Mouse (Mus musculus) myocyte (in vitro differentiated cells): ENCODE results near the gene Mtln. TPM values are rescaled to one million over a fixed set of nuclear protein-coding genes. Genes with fewer than 3 reads are reported as not detected.
A peak's percentile ranks its signal among the peaks of the same experiment; 100 is the strongest.

ENCODE experiments used
- H3K27me3 ChIP-seq: one replicate; pipeline ENCODE4 v1.6.1; 2011; ENCODE audit not compliant: control insufficient read depth, insufficient read depth, insufficient read length
- H3K36me3 ChIP-seq: one replicate; pipeline ENCODE4 v1.6.1; 2011; ENCODE audit not compliant: control insufficient read depth, insufficient read depth
- H3K4me2 ChIP-seq: one replicate; pipeline ENCODE4 v1.6.1; 2011; ENCODE audit warnings: low read depth, control low read depth
- H3K4me3 ChIP-seq: one replicate; pipeline ENCODE4 v1.5.1; 2011; ENCODE audit warnings: mild to moderate bottlenecking, control low read depth, moderate library complexity
- H3K79me2 ChIP-seq: one replicate; pipeline ENCODE4 v1.6.1; 2011; ENCODE audit not compliant: control insufficient read depth, insufficient read depth
- H3ac ChIP-seq: one replicate; pipeline ENCODE4 v1.6.1; 2011; ENCODE audit not compliant: control insufficient read depth, insufficient read length
- CEBPB ChIP-seq: IDR thresholded peaks from 2 replicates; pipeline ENCODE4 v1.6.1; 2011; ENCODE audit warnings: mild to moderate bottlenecking, moderate library complexity; ENCODE audit not compliant: poor library complexity, insufficient read depth, severe bottlenecking
- E2F4 ChIP-seq: IDR thresholded peaks from one replicate; pipeline ENCODE4 v1.6.1; 2011; ENCODE audit warnings: mild to moderate bottlenecking, control low read depth, moderate library complexity; ENCODE audit not compliant: insufficient read depth
- MAX ChIP-seq: IDR thresholded peaks from one replicate; pipeline ENCODE4 v1.6.1; 2011; ENCODE audit warnings: low read depth, mild to moderate bottlenecking, control low read depth
- MYOD1 ChIP-seq, 3 experiments: IDR thresholded peaks; one replicate each; pipeline ENCODE4 v1.6.1; 2011; ENCODE audit warnings: control low read depth in 2 of 3, low read depth in 2 of 3, mild to moderate bottlenecking in 2 of 3, moderate library complexity in 1 of 3; ENCODE audit not compliant: insufficient read length in 2 of 3, control insufficient read depth in 1 of 3
- MYOG ChIP-seq, 3 experiments: IDR thresholded peaks; one replicate each; pipeline ENCODE4 v1.6.1; 2011; ENCODE audit warnings: control low read depth in 2 of 3, low read depth in 2 of 3, mild to moderate bottlenecking in 2 of 3; ENCODE audit not compliant: insufficient read length in 2 of 3, control insufficient read depth in 1 of 3, insufficient read depth in 1 of 3
- POLR2A ChIP-seq: IDR thresholded peaks from one replicate; pipeline ENCODE4 v1.6.1; 2011; ENCODE audit warnings: low read depth, mild to moderate bottlenecking, control low read depth, moderate library complexity; ENCODE audit not compliant: insufficient read length
- POLR2AphosphoS2 ChIP-seq: IDR thresholded peaks from one replicate; pipeline ENCODE4 v1.6.1; 2011; ENCODE audit warnings: low read depth, control low read depth; ENCODE audit not compliant: insufficient read length
- REST ChIP-seq: IDR thresholded peaks from one replicate; pipeline ENCODE4 v1.6.1; 2011; ENCODE audit warnings: mild to moderate bottlenecking, control low read depth, moderate library complexity; ENCODE audit not compliant: insufficient read depth, insufficient read length
- SRF ChIP-seq: IDR thresholded peaks from one replicate; pipeline ENCODE4 v1.6.1; 2011; ENCODE audit warnings: low read depth; ENCODE audit not compliant: control insufficient read depth, insufficient read length
- TCF12 ChIP-seq: IDR thresholded peaks from one replicate; pipeline ENCODE4 v1.6.1; 2011; ENCODE audit warnings: mild to moderate bottlenecking, control low read depth; ENCODE audit not compliant: poor library complexity, insufficient read depth, severe bottlenecking
- TCF3 ChIP-seq: IDR thresholded peaks from one replicate; pipeline ENCODE4 v1.6.1; 2011; ENCODE audit warnings: low read depth, control low read depth; ENCODE audit not compliant: insufficient read length
- USF1 ChIP-seq: IDR thresholded peaks from one replicate; pipeline ENCODE4 v1.6.1; 2011; ENCODE audit warnings: low read depth, mild to moderate bottlenecking, control low read depth, moderate library complexity
- polyA plus RNA-seq: library from polyadenylated mRNA; unstranded; fragments of >200 nt; fragmentation: generic; extraction: Trizol; gene quantifications from one replicate; pipeline ENCODE4 v1.2.1, GENCODE M21; 2012; ENCODE audit warnings: missing spikeins

The Mtln gene
- polyA plus RNA-seq, 1 experiment: 67.6 TPM

GRCm38 (mm10) chr2:127832833-127833190 lies 40.5 kb upstream of the Mtln start:
- Histone ChIP-seq H3K4me3 (peak overlapping the region; percentile 80), H3K27me3 (peaks cover 6% of the 10 kb centered on the region), H3K36me3 (no peaks in the 10 kb centered on the region), H3K79me2 (peaks cover 22% of the 10 kb centered on the region), H3K4me2 (peak overlapping the region; percentile 78), H3ac (no peak overlapping the region)
- TF ChIP-seq MYOG (IDR thresholded peaks at IDR 0.05; ENCODE audit: control insufficient read depth in 1 of 3, insufficient read depth in 1 of 3, insufficient read length in 2 of 3, low read depth in 2 of 3) (no peak), REST (no peak)

- TF ChIP-seq MYOD1 (IDR thresholded peaks at IDR 0.05; ENCODE audit: control insufficient read depth in 1 of 3, insufficient read length in 2 of 3, low read depth in 2 of 3) (no peak), POLR2A (no peak), USF1 (no peak), REST (no peak), CEBPB (no peak), TCF12 (no peak), TCF3 (no peak), MYOG (IDR thresholded peaks at IDR 0.05; ENCODE audit: control insufficient read depth in 1 of 3, insufficient read depth in 1 of 3, insufficient read length in 2 of 3, low read depth in 2 of 3) (no peak), E2F4 (no peak)
- H3K4me2 ChIP-seq: peak overlapping the region; percentile 78
- H3K27me3 ChIP-seq: peaks cover 6% of the 10 kb centered on the region
- peaks cover 22% of the 10 kb centered on the region for H3K79me2 ChIP-seq
- H3K36me3 ChIP-seq: peaks cover under 1% of the 10 kb centered on the region
- H3K4me3 ChIP-seq: peak overlapping the region; percentile 80
- H3ac ChIP-seq: no peak overlapping the region
These were observed 40.0 kb upstream of the Mtln start for GRCm38 (mm10) chr2:127832103-127832832.

GRCm38 (mm10) chr2:127831401-127832102 lies 39.3 kb upstream of the Mtln start, which contains the start of gene Bub1:
Gene Bub1 (minus strand): TSS chr2:127831865.
- TF ChIP-seq USF1: peak; percentile 34
- TF ChIP-seq MYOG (IDR thresholded peaks at IDR 0.05; ENCODE audit: control insufficient read depth in 1 of 3, insufficient read depth in 1 of 3, insufficient read length in 2 of 3, low read depth in 2 of 3): no peak
- peak; percentile 100 for TF ChIP-seq E2F4
- no peak for TF ChIP-seq CEBPB
- no peak for TF ChIP-seq MAX
- peak; percentile 38 for TF ChIP-seq POLR2A
- no peak for TF ChIP-seq TCF12
- no peak for TF ChIP-seq MYOD1 (IDR thresholded peaks at IDR 0.05; ENCODE audit: control insufficient read depth in 1 of 3, insufficient read length in 2 of 3, low read depth in 2 of 3)
- Histone ChIP-seq H3ac (no peak within 1 kb of the TSS), H3K36me3 (peaks cover 8% of the 10 kb centered on the region), H3K27me3 (no peaks in the 10 kb centered on the region), H3K4me2 (peak within 1 kb of the TSS; percentile 78), H3K79me2 (peaks cover 22% of the 10 kb centered on the region), H3K4me3 (peak within 1 kb of the TSS; percentile 80)

GRCm38 (mm10) chr2:127789651-127790270 lies 2.5 kb downstream of the Mtln start:
- Histone ChIP-seq H3K4me2 (peak overlapping the region; percentile 92), H3K27me3 (no peaks in the 10 kb centered on the region), H3ac (no peak overlapping the region), H3K36me3 (no peaks in the 10 kb centered on the region), H3K4me3 (peak overlapping the region; percentile 68), H3K79me2 (peaks cover 20% of the 10 kb centered on the region)
- TF ChIP-seq USF1 (no peak), POLR2A (no peak), MAX (no peak), POLR2AphosphoS2 (no peak), MYOD1 (IDR thresholded peaks at IDR 0.05; ENCODE audit: control insufficient read depth in 1 of 3, insufficient read length in 2 of 3, low read depth in 2 of 3) (no peak), TCF12 (no peak), CEBPB (no peak), E2F4 (no peak), REST (no peak), MYOG (IDR thresholded peaks at IDR 0.05; ENCODE audit: control insufficient read depth in 1 of 3, insufficient read depth in 1 of 3, insufficient read length in 2 of 3, low read depth in 2 of 3) (no peak), SRF (no peak), TCF3 (no peak)
